Mouse (Mus musculus) liver, adult 2 months (tissue): Measurements from ENCODE around the gene Pah. TPM values are rescaled to one million over a fixed set of nuclear protein-coding genes. Genes with fewer than 3 reads are reported as not detected.

Experiments used
- DNase-seq: peaks from one replicate; pipeline ENCODE4 v3.0.0-alpha.2; 2011; ENCODE audit warnings: low read depth, low spot score; ENCODE audit errors: extremely low read depth
- H3K27ac ChIP-seq: fragments of 200-500 bp; replicated peaks from 2 replicates; pipeline ENCODE4 v1.5.1; 2012; ENCODE audit warnings: low read depth, mild to moderate bottlenecking, control low read depth, inconsistent platforms, low read length; ENCODE audit not compliant: insufficient read depth
- H3K27me3 ChIP-seq: fragments of 200-500 bp; 2 replicates; pipeline ENCODE4 v1.6.1; 2012; ENCODE audit warnings: mild to moderate bottlenecking, moderate library complexity, low read length, inconsistent platforms; ENCODE audit not compliant: control insufficient read depth, insufficient read depth
- H3K36me3 ChIP-seq: fragments of 200-500 bp; 2 replicates; pipeline ENCODE4 v1.6.1; 2012; ENCODE audit warnings: low read length, inconsistent platforms; ENCODE audit not compliant: control insufficient read depth, insufficient read depth
- H3K4me1 ChIP-seq: fragments of 200-500 bp; 2 replicates; pipeline ENCODE4 v1.6.1; 2011; ENCODE audit warnings: low read length; ENCODE audit not compliant: control insufficient read depth, insufficient read depth
- H3K4me3 ChIP-seq: fragments of 200-500 bp; 2 replicates; pipeline ENCODE4 v1.5.1; 2011; ENCODE audit warnings: low read depth, mild to moderate bottlenecking, control low read depth, low read length, moderate library complexity; ENCODE audit not compliant: insufficient read depth
- H3K79me2 ChIP-seq: fragments of 200-500 bp; 2 replicates; pipeline ENCODE4 v1.6.1; 2012; ENCODE audit warnings: inconsistent platforms, mild to moderate bottlenecking, low read length, moderate library complexity; ENCODE audit not compliant: control insufficient read depth, insufficient read depth
- H3K9ac ChIP-seq: fragments of 200-500 bp; 2 replicates; pipeline ENCODE4 v1.6.1; 2012; ENCODE audit warnings: low read depth, mild to moderate bottlenecking, control low read depth, inconsistent platforms, low read length
- CTCF ChIP-seq: fragments of 200-500 bp; IDR thresholded peaks from 2 replicates; pipeline ENCODE4 v1.5.1; 2011; ENCODE audit warnings: low read depth, low read length, control low read depth
- POLR2A ChIP-seq: fragments of 200-500 bp; IDR thresholded peaks from 2 replicates; pipeline ENCODE4 v1.6.1; 2011; ENCODE audit warnings: low read length, control low read depth; ENCODE audit not compliant: insufficient read depth; ENCODE audit errors: extremely low read depth
- WGBS: fragments of 180-500 bp; shearing (Covaris S2); methylation state at CpG from one replicate; pipeline ENCODE4 v1.1.7; 2018; 5-methylcytosine and 5-hydroxymethylcytosine counted together
- polyA plus RNA-seq: library from polyadenylated mRNA; depleted of rRNA; stranded (reverse); fragments of >200 nt; gene quantifications from 2 replicates; pipeline ENCODE4 v1.2.3, GENCODE M21; 2012
- total RNA-seq: library from RNA; depleted of rRNA; stranded (reverse); fragments of >200 nt; gene quantifications from 2 replicates; pipeline ENCODE4 v1.2.3, GENCODE M21; 2014

Pah gene
- total and polyA plus RNA-seq, 2 experiments = 489 to 1,431 TPM

DNA sequence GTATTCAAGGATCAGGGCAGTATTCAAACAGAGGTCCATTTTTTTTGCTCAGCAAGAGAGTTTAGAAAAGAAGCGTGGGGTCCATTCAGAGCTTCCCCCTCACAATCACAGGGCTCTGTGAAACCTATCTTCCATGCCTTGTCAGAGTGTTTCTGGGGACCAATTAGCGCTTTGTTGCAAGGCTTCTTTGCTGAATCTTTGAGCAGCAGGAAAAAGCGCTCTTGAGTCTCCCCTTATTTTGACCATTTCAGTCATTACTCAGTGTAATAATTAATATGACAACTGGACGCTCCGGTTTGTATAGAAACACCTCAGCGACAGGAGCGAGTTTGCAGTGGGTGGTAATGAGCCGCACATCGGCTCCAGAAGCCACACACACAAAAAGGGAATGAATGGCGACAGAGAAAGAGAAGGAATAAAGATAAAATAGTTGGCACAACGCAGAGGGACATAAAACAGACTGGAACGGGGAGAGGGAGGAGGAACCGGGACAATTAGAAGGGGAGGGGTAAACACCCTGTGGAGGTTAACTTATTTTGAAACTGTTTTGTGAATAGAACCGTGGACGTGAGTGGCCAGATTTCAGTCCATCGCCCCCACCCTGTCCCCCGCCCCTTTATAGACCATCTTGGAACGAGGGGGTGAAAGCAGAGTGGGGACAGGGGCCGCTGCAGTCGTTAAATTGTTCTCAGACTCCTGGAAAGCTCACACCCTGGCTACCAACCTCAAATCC is 20.5 kb upstream of the Pah start:
- H3K27ac ChIP-seq = no peak overlapping the region
- DNase-seq = no peak
- H3K79me2 ChIP-seq = no peaks in the 10 kb centered on the region
- H3K27me3 ChIP-seq = peaks cover 4% of the 10 kb centered on the region; the same call in 1 of the 2 replicates
- no peaks in the 10 kb centered on the region for H3K4me1 ChIP-seq
- 34% methylated on average over 20 of the region's 20 CpGs for WGBS
- H3K9ac ChIP-seq = no peak overlapping the region
- TF ChIP-seq CTCF = no peak
- no peak for TF ChIP-seq POLR2A
- H3K36me3 ChIP-seq = no peaks in the 10 kb centered on the region
- H3K4me3 ChIP-seq = no peak overlapping the region

GRCm38 (mm10) chr10:87501659-87502042 is 19.9 kb upstream of the Pah start:
- TF ChIP-seq CTCF (no peak), POLR2A (no peak)
- Histone ChIP-seq H3K4me3 (no peak overlapping the region), H3K27me3 (peaks cover 4% of the 10 kb centered on the region; the same call in 1 of the 2 replicates), H3K79me2 (no peaks in the 10 kb centered on the region), H3K27ac (no peak overlapping the region), H3K9ac (no peak overlapping the region), H3K36me3 (no peaks in the 10 kb centered on the region), H3K4me1 (no peaks in the 10 kb centered on the region)
- WGBS = 37% methylated on average over 7 of the region's 7 CpGs
- no peak for DNase-seq

GRCm38 (mm10) chr10:87502283-87502682 is 19.3 kb upstream of the Pah start:
- H3K4me3 ChIP-seq = no peak overlapping the region
- no peaks in the 10 kb centered on the region for H3K36me3 ChIP-seq
- no peak overlapping the region for H3K27ac ChIP-seq
- WGBS = 30% methylated on average over 5 of the region's 5 CpGs
- no peak for TF ChIP-seq CTCF
- no peak for TF ChIP-seq POLR2A
- no peak for DNase-seq
- H3K9ac ChIP-seq = no peak overlapping the region
- no peaks in the 10 kb centered on the region for H3K4me1 ChIP-seq
- peaks cover 4% of the 10 kb centered on the region; the same call in 1 of the 2 replicates for H3K27me3 ChIP-seq
- no peaks in the 10 kb centered on the region for H3K79me2 ChIP-seq

DNA sequence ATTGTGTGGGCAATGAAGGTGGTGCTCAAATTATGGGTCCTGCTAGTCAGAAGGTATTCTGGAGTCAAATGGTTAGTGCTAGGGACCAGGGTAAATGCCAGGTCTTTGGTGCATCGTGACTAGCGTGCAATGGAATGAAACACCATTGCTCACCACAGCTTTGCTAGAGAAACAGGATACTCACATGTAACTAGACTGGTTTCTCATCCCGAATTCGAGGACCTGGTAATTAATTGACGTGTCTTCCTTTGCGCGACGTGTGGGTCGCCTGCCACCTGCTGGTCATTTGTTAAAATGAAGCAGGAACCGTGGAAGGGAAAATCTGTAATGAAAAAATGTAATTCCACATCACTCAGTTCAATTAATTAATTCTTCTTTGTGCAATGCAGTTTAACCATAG is 17.6 kb upstream of the Pah start:
- no peak overlapping the region for H3K9ac ChIP-seq
- peak; percentile 24 for DNase-seq
- no peak overlapping the region for H3K27ac ChIP-seq
- peak; percentile 85 for TF ChIP-seq CTCF
- no peak for TF ChIP-seq POLR2A
- no peaks in the 10 kb centered on the region for H3K79me2 ChIP-seq
- no peak overlapping the region for H3K4me3 ChIP-seq
- peaks cover 4% of the 10 kb centered on the region; the same call in 1 of the 2 replicates for H3K27me3 ChIP-seq
- H3K4me1 ChIP-seq = no peaks in the 10 kb centered on the region
- H3K36me3 ChIP-seq = no peaks in the 10 kb centered on the region
- WGBS = 2% methylated on average over 10 of the region's 10 CpGs

DNA sequence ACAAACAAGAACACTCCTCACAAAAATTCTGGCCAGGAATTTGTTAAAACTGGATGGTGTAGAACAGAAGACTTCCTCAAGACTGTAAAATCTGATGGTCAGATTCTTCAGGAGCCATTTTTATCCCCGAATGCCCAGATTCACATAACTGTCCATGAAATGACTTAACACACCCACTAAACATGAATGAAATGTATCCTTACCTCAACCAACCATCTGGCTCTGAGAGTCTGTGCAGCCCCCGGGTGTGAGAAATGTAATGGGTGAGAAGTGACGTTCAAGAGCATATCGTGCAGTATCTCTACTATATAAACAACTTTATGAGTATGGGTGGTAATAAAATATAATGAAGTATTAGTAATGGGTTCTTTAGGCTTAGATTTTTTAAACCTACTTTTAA is 13.0 kb upstream of the Pah start:
- Histone ChIP-seq H3K79me2 (peaks cover 4% of the 10 kb centered on the region; the same call in 1 of the 2 replicates), H3K27me3 (no peaks in the 10 kb centered on the region; the same call in 1 of the 2 replicates), H3K9ac (no peak overlapping the region), H3K4me3 (no peak overlapping the region), H3K27ac (no peak overlapping the region), H3K36me3 (no peaks in the 10 kb centered on the region), H3K4me1 (no peaks in the 10 kb centered on the region)
- TF ChIP-seq CTCF (no peak), POLR2A (no peak)
- no peak for DNase-seq
- 84% methylated on average over 4 of the region's 4 CpGs for WGBS

DNA sequence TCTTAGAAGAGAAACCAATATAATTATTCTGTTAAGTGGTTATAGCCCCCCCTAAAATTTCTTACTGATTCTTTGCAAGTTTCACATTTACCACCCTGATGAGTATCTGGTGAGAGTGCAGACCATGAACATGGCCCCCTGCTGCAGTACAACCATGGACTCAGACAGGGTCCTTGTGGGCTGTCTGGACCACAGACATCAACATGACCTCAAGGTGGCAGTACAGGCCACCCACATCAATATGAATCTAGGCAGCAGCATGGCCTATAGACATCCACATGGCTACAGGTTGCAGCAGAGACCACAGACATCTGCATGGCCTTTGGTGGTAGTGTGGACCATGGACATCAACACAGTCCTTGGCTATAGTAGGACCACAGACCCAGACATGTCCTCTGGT is 8.5 kb upstream of the Pah start:
- Histone ChIP-seq H3K27ac (no peak overlapping the region), H3K27me3 (no peaks in the 10 kb centered on the region; the same call in 1 of the 2 replicates), H3K36me3 (no peaks in the 10 kb centered on the region), H3K79me2 (peaks cover 8% of the 10 kb centered on the region; the same call in 1 of the 2 replicates), H3K4me1 (peaks cover 5% of the 10 kb centered on the region; the same call in 1 of the 2 replicates), H3K9ac (no peak overlapping the region), H3K4me3 (no peak overlapping the region)
- TF ChIP-seq POLR2A (no peak), CTCF (peak; percentile 74)
- peak; percentile 51 for DNase-seq
